Comparison of ENCODE assay signal across 8 mouse cellular contexts in the genomic region with DNA sequence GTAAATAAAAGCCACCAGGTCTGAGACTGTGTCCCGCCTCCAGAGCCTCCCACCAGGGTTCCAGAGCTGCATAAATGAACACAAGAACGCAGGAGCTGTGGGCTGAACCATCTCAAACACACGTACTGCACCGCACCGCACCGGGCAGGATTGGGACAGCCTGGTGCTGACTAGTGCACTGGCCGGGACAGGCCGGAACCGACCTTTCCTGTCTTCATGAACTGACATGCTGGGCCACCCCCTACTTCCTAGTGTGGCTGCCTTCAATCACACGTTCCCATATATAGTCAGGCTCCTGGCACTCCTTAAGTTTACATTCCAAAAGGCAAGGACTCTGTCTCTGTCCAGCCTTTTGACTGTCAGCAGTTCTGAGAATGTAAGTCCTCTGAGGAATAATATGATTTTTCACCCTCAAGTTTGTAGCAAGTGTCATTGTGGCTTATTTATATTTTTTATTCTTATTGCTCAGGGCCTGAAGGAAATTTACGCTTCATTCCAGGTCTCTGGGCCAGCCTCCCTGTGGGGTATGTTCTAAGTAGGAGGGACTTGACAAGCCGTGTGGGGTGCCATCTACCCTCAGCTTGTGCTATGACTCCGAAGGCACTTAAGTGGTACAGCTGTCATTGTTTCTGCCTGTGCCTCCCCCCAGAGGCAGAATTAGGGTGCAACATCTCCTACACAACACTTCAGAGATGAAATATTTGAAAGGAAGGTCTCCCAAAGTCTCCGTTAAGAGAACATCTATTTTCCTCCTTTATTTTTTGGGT. TPM values are rescaled to one million over a fixed set of nuclear protein-coding genes. Genes with fewer than 3 reads are reported as not detected.
DNase-seq lines count a peak whose midpoint lies in the region; ATAC-seq and TF ChIP-seq lines count a peak whose summit lies in the region.

No protein-coding gene starts in this region.

- peak overlapping the region; percentile 97 for H3K27ac ChIP-seq in embryonic facial prominence, embryonic 15.5 days (replicated peaks)
- peak overlapping the region; percentile 73 for H3K27ac ChIP-seq in intestine, postnatal 0 days (ENCODE audit: low read depth, low read length)
- H3K27ac ChIP-seq in liver, embryonic 15.5 days (replicated peaks) = peak overlapping the region; percentile 98

- ATAC-seq in embryonic facial prominence, embryonic 15.5 days (ENCODE audit: insufficient number of reproducible peaks, low FRiP score, low TSS enrichment, low read depth) = peak; percentile 62
- ATAC-seq in intestine, postnatal 0 days = peak; percentile 62; the same call in 1 of the 2 replicates
- no peak for ATAC-seq in liver, embryonic 15.5 days (ENCODE audit: insufficient read depth)

- peaks cover 82% of the 10 kb centered on the region for H3K4me1 ChIP-seq in embryonic facial prominence, embryonic 15.5 days
- no peaks in the 10 kb centered on the region for H3K4me1 ChIP-seq in intestine, postnatal 0 days (replicated peaks; ENCODE audit: control insufficient read depth, insufficient read depth, low read length)
- H3K4me1 ChIP-seq in liver, embryonic 15.5 days (replicated peaks) = peaks cover 58% of the 10 kb centered on the region

- DNase-seq in left cerebral cortex, postnatal 25 days (ENCODE audit: low spot score in 2 of 2) = peak; percentile 14 to 42
- no peak for DNase-seq in left cerebral cortex, postnatal 4 days
- DNase-seq in gastrocnemius, postnatal 25 days = no peak
- DNase-seq in right cerebral cortex, postnatal 4 days = no peak
- no peak for DNase-seq in retina, postnatal 1 day

- H3K27me3 ChIP-seq in embryonic facial prominence, embryonic 15.5 days = no peaks in the 10 kb centered on the region
- H3K27me3 ChIP-seq in intestine, postnatal 0 days (replicated peaks; ENCODE audit: control insufficient read depth, insufficient read depth, low read length) = no peaks in the 10 kb centered on the region
- no peaks in the 10 kb centered on the region for H3K27me3 ChIP-seq in liver, embryonic 15.5 days

- H3K4me2 ChIP-seq in embryonic facial prominence, embryonic 15.5 days (replicated peaks) = peak overlapping the region; percentile 21
- H3K4me2 ChIP-seq in intestine, postnatal 0 days (replicated peaks; ENCODE audit: low read depth) = peak overlapping the region; percentile 17
- H3K4me2 ChIP-seq in liver, embryonic 15.5 days = no peak overlapping the region

- no peaks in the 10 kb centered on the region for H3K9me3 ChIP-seq in embryonic facial prominence, embryonic 15.5 days (replicated peaks)
- H3K9me3 ChIP-seq in intestine, postnatal 0 days (ENCODE audit: control insufficient read depth) = no peaks in the 10 kb centered on the region
- H3K9me3 ChIP-seq in liver, embryonic 15.5 days (replicated peaks) = no peaks in the 10 kb centered on the region

- 0 out of 2 replicates have a peak, but pooled peaks cover 4% of the 10 kb centered on the region for H3K36me3 ChIP-seq in embryonic facial prominence, embryonic 15.5 days
- H3K36me3 ChIP-seq in intestine, postnatal 0 days (ENCODE audit: control insufficient read depth, insufficient read depth) = peaks cover 1% of the 10 kb centered on the region; the same call in 1 of the 2 replicates
- H3K36me3 ChIP-seq in liver, embryonic 15.5 days (replicated peaks) = no peaks in the 10 kb centered on the region

- peak; percentile 53 for TF ChIP-seq CTCF in intestine, postnatal 0 days (IDR thresholded peaks at IDR 0.05; ENCODE audit: low read depth)

- H3K4me3 ChIP-seq in embryonic facial prominence, embryonic 15.5 days (replicated peaks) = no peak overlapping the region
- no peak overlapping the region for H3K4me3 ChIP-seq in intestine, postnatal 0 days (ENCODE audit: low read depth, low read length)
- no peak overlapping the region for H3K4me3 ChIP-seq in liver, embryonic 15.5 days (replicated peaks)

- WGBS in embryonic facial prominence, embryonic 15.5 days = 32% methylated on average over 14 of the region's 14 CpGs
- 41% methylated on average over 14 of the region's 14 CpGs for WGBS in intestine, postnatal 0 days
- WGBS in liver, embryonic 15.5 days (ENCODE audit: insufficient replicate concordance) = 47% methylated on average over 14 of the region's 14 CpGs

- intact Hi-C loops in left cerebral cortex, postnatal 25 days (cut with DNase I) = loop anchor here (5.0 kb wide), 1 partner anchor 45 kb away; no protein-coding TSS in a partner anchor
- intact Hi-C loops in left cerebral cortex, postnatal 4 days (cut with DNase I) = no loop called here

- H3K9ac ChIP-seq in embryonic facial prominence, embryonic 15.5 days = no peak overlapping the region
- H3K9ac ChIP-seq in intestine, postnatal 0 days (ENCODE audit: low read depth, low read length) = no peak overlapping the region
- H3K9ac ChIP-seq in liver, embryonic 15.5 days = no peak overlapping the region

RNA-seq across cellular contexts. Expression of a gene that starts 1.1 kb away (rescaled TPM):
- 10 to 100 TPM; 10.5 to 11.8 TPM for total RNA-seq in left cerebral cortex, postnatal 25 days (2021)
- total RNA-seq in left cerebral cortex, postnatal 4 days (2021) = 1 to 10 TPM; 5.4 to 6.7 TPM
- polyA plus RNA-seq in embryonic facial prominence, embryonic 15.5 days (2015; fragmentation: Nextera tagmentation; extraction: Ambion mirVana) = 29.8 and 32.5 TPM in 2 replicates
- polyA plus RNA-seq in intestine, postnatal 0 days (2015; fragmentation: Nextera tagmentation; extraction: Ambion mirVana) = 14.5 and 15.8 TPM in 2 replicates
- 5.6 and 6.5 TPM in 2 replicates for polyA plus RNA-seq in liver, embryonic 15.5 days (2015; fragmentation: Nextera tagmentation; extraction: Ambion mirVana)
- total RNA-seq in gastrocnemius, postnatal 25 days (2021) = 10 to 100 TPM in 1 of 2 experiments, 1 to 10 TPM in 1; 9.4 to 11.0 TPM

RNA-seq across cellular contexts. Expression of a gene that starts 33.5 kb away (rescaled TPM):
- total RNA-seq in left cerebral cortex, postnatal 25 days (2021) = 10 to 100 TPM; 26.3 to 28.7 TPM
- 10 to 100 TPM; 58.3 to 59.3 TPM for total RNA-seq in left cerebral cortex, postnatal 4 days (2021)
- 42.3 and 49.2 TPM in 2 replicates for polyA plus RNA-seq in embryonic facial prominence, embryonic 15.5 days (2015; fragmentation: Nextera tagmentation; extraction: Ambion mirVana)
- polyA plus RNA-seq in intestine, postnatal 0 days (2015; fragmentation: Nextera tagmentation; extraction: Ambion mirVana) = 7.6 and 8.7 TPM in 2 replicates
- polyA plus RNA-seq in liver, embryonic 15.5 days (2015; fragmentation: Nextera tagmentation; extraction: Ambion mirVana) = 14.3 and 17.4 TPM in 2 replicates
- total RNA-seq in gastrocnemius, postnatal 25 days (2021) = 1 to 10 TPM; 5.8 to 5.9 TPM

RNA-seq across cellular contexts. Expression of a gene that starts 38.3 kb away (rescaled TPM):
- total RNA-seq in left cerebral cortex, postnatal 25 days (2021) = under 1 TPM; 0.46 to 0.76 TPM
- under 1 TPM; 0.32 to 0.34 TPM for total RNA-seq in left cerebral cortex, postnatal 4 days (2021)
- polyA plus RNA-seq in embryonic facial prominence, embryonic 15.5 days (2015; fragmentation: Nextera tagmentation; extraction: Ambion mirVana) = 2.2 and 2.8 TPM in 2 replicates
- 0.25 and 0.27 TPM in 2 replicates for polyA plus RNA-seq in intestine, postnatal 0 days (2015; fragmentation: Nextera tagmentation; extraction: Ambion mirVana)
- 0.06 and 0.10 TPM in 2 replicates for polyA plus RNA-seq in liver, embryonic 15.5 days (2015; fragmentation: Nextera tagmentation; extraction: Ambion mirVana)
- total RNA-seq in gastrocnemius, postnatal 25 days (2021) = 1 to 10 TPM; 4.4 to 6.6 TPM

RNA-seq across cellular contexts. Expression of a gene that starts 50.9 kb away (rescaled TPM):
- total RNA-seq in left cerebral cortex, postnatal 25 days (2021) = 10 to 100 TPM; 51.4 to 52.3 TPM
- total RNA-seq in left cerebral cortex, postnatal 4 days (2021) = 10 to 100 TPM; 40.9 to 42.5 TPM
- polyA plus RNA-seq in embryonic facial prominence, embryonic 15.5 days (2015; fragmentation: Nextera tagmentation; extraction: Ambion mirVana) = 27.3 and 27.4 TPM in 2 replicates
- polyA plus RNA-seq in intestine, postnatal 0 days (2015; fragmentation: Nextera tagmentation; extraction: Ambion mirVana) = 18.5 and 21.7 TPM in 2 replicates
- 10.7 TPM in 2 replicates for polyA plus RNA-seq in liver, embryonic 15.5 days (2015; fragmentation: Nextera tagmentation; extraction: Ambion mirVana)
- 10 to 100 TPM; 11.7 to 13.1 TPM for total RNA-seq in gastrocnemius, postnatal 25 days (2021)

Comparison
In these comparisons a context has a peak if more than half of its experiments do, and no peak if none do; other contexts are left out.
1. DNase-seq: peak in left cerebral cortex, postnatal 25 days (2 of 2); none in left cerebral cortex, postnatal 4 days (single experiment), gastrocnemius, postnatal 25 days (single experiment), right cerebral cortex, postnatal 4 days (single experiment) and retina, postnatal 1 day (single experiment).
2. Peak in every context shown above with its lines, with median percentiles within 50 percentile points of each other: H3K27ac ChIP-seq.